In the genomic region with DNA sequence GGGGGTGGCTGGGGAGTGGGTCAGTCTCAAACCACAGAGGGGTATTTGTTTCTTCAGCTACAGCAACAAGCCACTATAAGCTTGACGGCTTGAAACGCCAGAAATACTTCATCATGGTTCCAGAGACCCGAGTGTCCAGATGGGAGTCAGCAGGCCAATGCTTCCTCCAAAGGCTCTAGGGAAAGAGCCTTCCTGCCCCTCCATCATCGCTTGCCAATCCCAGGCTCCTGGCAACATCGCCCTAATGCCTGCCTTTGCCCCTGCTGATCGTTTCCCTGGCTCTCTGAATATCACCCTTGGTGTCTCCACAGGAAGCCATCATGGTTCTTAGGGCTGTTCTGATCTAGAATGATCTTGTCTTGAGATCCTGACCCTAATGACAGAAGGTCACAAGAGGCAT, we compare ENCODE assay signal across 20 mouse cellular contexts. TPM values are rescaled to one million over a fixed set of nuclear protein-coding genes. Genes with fewer than 3 reads are reported as not detected.
DNase-seq lines count a peak whose midpoint lies in the region; ATAC-seq and TF ChIP-seq lines count a peak whose summit lies in the region.
"Had no signal": no experiment of that assay in that cellular context is flagged by ENCODE, and none has a peak within 500 bp of the region (broad histone marks: within the 10 kb centered on the region; RNA-seq: fewer than 3 reads in every experiment).

No protein-coding gene starts in this region.

- H3K27me3 ChIP-seq in hindbrain, postnatal 0 days (ENCODE audit: insufficient read depth, low read length), result no peaks in the 10 kb centered on the region; the same call in 1 of the 2 replicates
- H3K27me3 ChIP-seq in hindbrain, embryonic 13.5 days, result 0 out of 2 replicates have a peak, but pooled peaks cover 14% of the 10 kb centered on the region

- no peaks in the 10 kb centered on the region for H3K36me3 ChIP-seq in hindbrain, postnatal 0 days (ENCODE audit: insufficient read depth, low read length)
- no peaks in the 10 kb centered on the region for H3K36me3 ChIP-seq in hindbrain, embryonic 13.5 days
- H3K36me3 ChIP-seq: embryonic facial prominence, embryonic 13.5 days; embryonic facial prominence, embryonic 15.5 days; forebrain, embryonic 10.5 days; forebrain, embryonic 12.5 days had no signal

- TF ChIP-seq CTCF in hindbrain, postnatal 0 days (IDR thresholded peaks at IDR 0.05; ENCODE audit: low read depth), result no peak

- ATAC-seq in hindbrain, postnatal 0 days, result no peak
- no peak for ATAC-seq in hindbrain, embryonic 13.5 days (ENCODE audit: low FRiP score)
- ATAC-seq: forebrain, embryonic 14.5 days; forebrain, embryonic 16.5 days had no signal

- no peak overlapping the region for H3K4me3 ChIP-seq in hindbrain, postnatal 0 days (ENCODE audit: low read length)
- H3K4me3 ChIP-seq in hindbrain, embryonic 13.5 days, result no peak overlapping the region
- H3K4me3 ChIP-seq: embryonic facial prominence, embryonic 13.5 days; embryonic facial prominence, embryonic 15.5 days; erythroblast, embryonic 14.5 days; forebrain, embryonic 10.5 days; forebrain, embryonic 12.5 days had no signal

- H3K9ac ChIP-seq in hindbrain, postnatal 0 days (replicated peaks; ENCODE audit: low read length), result no peak overlapping the region
- no peak overlapping the region for H3K9ac ChIP-seq in hindbrain, embryonic 13.5 days
- H3K9ac ChIP-seq: embryonic facial prominence, embryonic 13.5 days; embryonic facial prominence, embryonic 15.5 days; forebrain, embryonic 12.5 days had no signal

- WGBS in hindbrain, postnatal 0 days, result 44% methylated on average over 6 of the region's 6 CpGs
- WGBS in hindbrain, embryonic 13.5 days, result 55% methylated on average over 6 of the region's 6 CpGs

- no peak overlapping the region for H3K4me2 ChIP-seq in hindbrain, postnatal 0 days (ENCODE audit: low read depth, low read length)
- no peak overlapping the region for H3K4me2 ChIP-seq in hindbrain, embryonic 13.5 days
- H3K4me2 ChIP-seq: embryonic facial prominence, embryonic 13.5 days; embryonic facial prominence, embryonic 15.5 days; forebrain, embryonic 12.5 days had no signal

- H3K4me1 ChIP-seq in hindbrain, postnatal 0 days (ENCODE audit: insufficient read depth, low read length), result peaks cover 7% of the 10 kb centered on the region
- H3K4me1 ChIP-seq in hindbrain, embryonic 13.5 days (replicated peaks), result peaks cover 39% of the 10 kb centered on the region

- no peaks in the 10 kb centered on the region for H3K9me3 ChIP-seq in hindbrain, postnatal 0 days (ENCODE audit: low read length)
- H3K9me3 ChIP-seq in hindbrain, embryonic 13.5 days, result no peaks in the 10 kb centered on the region
- H3K9me3 ChIP-seq: embryonic facial prominence, embryonic 13.5 days; embryonic facial prominence, embryonic 15.5 days; forebrain, embryonic 10.5 days; forebrain, embryonic 12.5 days had no signal

- no peak overlapping the region for H3K27ac ChIP-seq in hindbrain, postnatal 0 days
- H3K27ac ChIP-seq in hindbrain, embryonic 13.5 days, result no peak overlapping the region
- H3K27ac ChIP-seq: embryonic facial prominence, embryonic 13.5 days; embryonic facial prominence, embryonic 15.5 days; forebrain, embryonic 10.5 days; forebrain, embryonic 12.5 days had no signal

- peak; percentile 28 to 34 for DNase-seq in cerebellum, postnatal 14 days
- no peak for DNase-seq in cerebellum, adult 11-12 months
- DNase-seq in hindbrain, postnatal 0 days (ENCODE audit: low spot score), result peak; percentile 29
- DNase-seq: adrenal gland, adult 2 months; adrenal gland, postnatal 10 days; adrenal gland, postnatal 25 days; cerebellum, adult 11 months; cerebellum, adult 2 months; cerebellum, adult 9-10 months; cerebellum, postnatal 36 days; embryo, embryonic 11 days had no signal

RNA-seq across cellular contexts. Expression of gene Eya2, which starts 33.0 kb away (rescaled TPM):
- 12.1 and 20.1 TPM in 2 replicates for total RNA-seq in hindbrain, postnatal 0 days (2014; rRNA removed)
- 9.9 and 10.0 TPM in 2 replicates for polyA plus RNA-seq in hindbrain, postnatal 0 days (2015; fragmentation: Nextera tagmentation; extraction: Ambion mirVana)
- 12.8 and 13.1 TPM in 2 replicates for polyA plus RNA-seq in hindbrain, embryonic 13.5 days (2015; fragmentation: Nextera tagmentation; extraction: Ambion mirVana)
- total RNA-seq: MEL had no signal
- polyA plus RNA-seq: erythroblast, embryonic 14.5 days had no signal

RNA-seq across cellular contexts. Expression of gene Slc2a10, which starts 58.3 kb away (rescaled TPM):
- 4.5 and 4.9 TPM in 2 replicates for total RNA-seq in hindbrain, postnatal 0 days (2014; rRNA removed)
- 2.8 and 3.1 TPM in 2 replicates for polyA plus RNA-seq in hindbrain, postnatal 0 days (2015; fragmentation: Nextera tagmentation; extraction: Ambion mirVana)
- polyA plus RNA-seq in hindbrain, embryonic 13.5 days (2015; fragmentation: Nextera tagmentation; extraction: Ambion mirVana), result 2.8 and 3.1 TPM in 2 replicates
- total RNA-seq: MEL had no signal
- polyA plus RNA-seq: erythroblast, embryonic 14.5 days had no signal
